Mouse (Mus musculus) liver, postnatal 0 days (tissue): ENCODE data around the gene Dnajb3. TPM values are rescaled to one million over a fixed set of nuclear protein-coding genes. Genes with fewer than 3 reads are reported as not detected.

Experiments
- ATAC-seq: fragments of 200-750 bp; cut with Nextera tagmentation; 2 replicates; pipeline ENCODE4 v1.8.0; 2017; ENCODE audit warnings: mild to moderate bottlenecking, moderate library complexity
- DNase-seq: peaks from one replicate; pipeline ENCODE4 v3.0.0-alpha.2; 2016
- H3K27ac ChIP-seq: fragments of 300-500 bp; sonication (generic); 2 replicates; pipeline ENCODE4 v1.5.1; 2014; ENCODE audit warnings: antibody characterized with exemption, moderate library complexity, mild to moderate bottlenecking, low read depth
- H3K27me3 ChIP-seq: fragments of 300-500 bp; sonication (generic); 2 replicates; pipeline ENCODE4 v1.6.1; 2014; ENCODE audit warnings: low read length, control low read depth, mixed read lengths; ENCODE audit not compliant: insufficient read depth
- H3K36me3 ChIP-seq: fragments of 300-500 bp; sonication (generic); replicated peaks from 2 replicates; pipeline ENCODE4 v1.6.1; 2014; ENCODE audit warnings: mild to moderate bottlenecking, control low read depth, low read length, moderate library complexity, mixed read lengths; ENCODE audit not compliant: insufficient read depth
- H3K4me1 ChIP-seq: fragments of 300-500 bp; sonication (generic); 2 replicates; pipeline ENCODE4 v1.6.1; 2014; ENCODE audit warnings: antibody characterized with exemption, mild to moderate bottlenecking, control low read depth; ENCODE audit not compliant: insufficient read depth
- H3K4me2 ChIP-seq: fragments of 300-500 bp; sonication (generic); 2 replicates; pipeline ENCODE4 v1.6.1; 2014; ENCODE audit warnings: low read depth, mild to moderate bottlenecking, low read length, moderate library complexity, mixed read lengths
- H3K4me3 ChIP-seq: fragments of 300-500 bp; sonication (generic); 2 replicates; pipeline ENCODE4 v1.5.1; 2014; ENCODE audit warnings: low read depth, low read length
- H3K9ac ChIP-seq: fragments of 300-500 bp; sonication (generic); replicated peaks from 2 replicates; pipeline ENCODE4 v1.6.1; 2014; ENCODE audit warnings: mild to moderate bottlenecking, moderate library complexity
- H3K9me3 ChIP-seq: fragments of 300-500 bp; sonication (generic); 2 replicates; pipeline ENCODE4 v1.6.1; 2016; ENCODE audit warnings: mild to moderate bottlenecking, control low read depth, low read length, mixed read lengths
- CTCF ChIP-seq: sonication (generic); IDR thresholded peaks from 2 replicates; pipeline ENCODE4 v1.5.1; 2016; ENCODE audit warnings: antibody characterized with exemption, low read depth
- EP300 ChIP-seq: IDR thresholded peaks from 2 replicates; pipeline ENCODE4 v1.6.1; 2016; ENCODE audit warnings: antibody characterized with exemption, low read depth, mild to moderate bottlenecking
- WGBS: fragments of 180-500 bp; shearing (Covaris S2); extraction: QIAGEN DNeasy Blood & Tissue Kit; methylation state at CpG from one replicate; pipeline ENCODE4 v1.1.7; 2014; ENCODE audit not compliant: insufficient replicate concordance; 5-methylcytosine and 5-hydroxymethylcytosine counted together
- polyA plus RNA-seq: library from polyadenylated mRNA; unstranded; fragments of >200 nt; fragmentation: Nextera tagmentation; extraction: Ambion mirVana; gene quantifications from 2 replicates; pipeline ENCODE4 v1.2.1, GENCODE M21; 2015

Dnajb3 gene
- polyA plus RNA-seq, 1 experiment from 2014 or later, result 7.1 TPM

GRCm38 (mm10) chr1:88218051-88218450 is 12.5 kb upstream of the Dnajb3 start:
- Histone ChIP-seq H3K36me3 (no peaks in the 10 kb centered on the region), H3K4me2 (no peak overlapping the region), H3K4me3 (no peak overlapping the region), H3K9me3 (peaks cover 39% of the 10 kb centered on the region), H3K9ac (no peak overlapping the region), H3K27me3 (no peaks in the 10 kb centered on the region), H3K27ac (no peak overlapping the region), H3K4me1 (no peaks in the 10 kb centered on the region)
- DNase-seq (peak; percentile 47), ATAC-seq (no peak)
- 68% methylated on average over 9 of the region's 9 CpGs for WGBS
- no peak for TF ChIP-seq EP300
- no peak for TF ChIP-seq CTCF

DNA sequence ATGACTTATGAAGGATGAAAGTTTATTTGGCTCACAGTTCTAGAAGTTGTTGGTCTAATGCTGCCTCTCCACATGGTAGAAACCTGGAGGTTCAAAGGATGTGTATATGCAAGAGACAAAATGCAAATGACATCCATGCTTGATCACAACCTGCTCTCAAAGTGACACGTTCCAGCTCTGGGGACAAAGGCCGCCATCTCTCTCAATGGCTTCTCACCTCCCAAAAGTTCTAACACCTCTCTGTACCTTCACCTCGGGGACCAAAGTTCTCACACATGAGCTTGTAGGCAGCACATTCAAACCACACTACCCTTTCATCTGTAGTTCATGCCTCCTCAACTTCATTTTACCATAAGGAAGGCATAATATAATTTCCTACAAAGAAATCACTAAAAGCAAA is 12.0 kb upstream of the Dnajb3 start:
- Histone ChIP-seq H3K4me1 (no peaks in the 10 kb centered on the region), H3K27me3 (no peaks in the 10 kb centered on the region), H3K4me3 (no peak overlapping the region), H3K27ac (no peak overlapping the region), H3K36me3 (no peaks in the 10 kb centered on the region), H3K4me2 (no peak overlapping the region), H3K9me3 (peaks cover 44% of the 10 kb centered on the region), H3K9ac (no peak overlapping the region)
- no peak for ATAC-seq
- 37% methylated on average over 3 of the region's 3 CpGs for WGBS
- TF ChIP-seq CTCF (no peak), EP300 (no peak)
- DNase-seq, result no peak

DNA sequence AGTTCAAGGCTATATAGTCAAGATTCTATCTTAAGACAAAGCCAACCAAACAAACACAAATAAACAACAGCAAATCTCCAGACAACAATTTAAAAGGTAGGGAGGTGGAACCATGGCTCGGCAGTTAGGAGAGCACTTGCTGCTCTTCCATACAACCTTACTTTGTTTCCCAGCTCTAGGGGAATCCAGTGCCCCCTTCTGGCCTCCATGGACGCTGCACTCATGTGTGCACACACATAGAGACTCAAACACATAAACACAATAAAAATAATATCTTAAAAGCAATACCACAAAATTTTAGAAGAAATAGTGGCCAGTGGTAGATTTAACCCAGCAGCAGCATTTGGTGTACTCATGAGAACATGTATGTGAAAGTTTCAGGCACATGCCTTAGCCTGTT is 11.6 kb upstream of the Dnajb3 start:
- H3K4me3 ChIP-seq, result no peak overlapping the region
- H3K36me3 ChIP-seq, result no peaks in the 10 kb centered on the region
- H3K27me3 ChIP-seq, result no peaks in the 10 kb centered on the region
- H3K4me2 ChIP-seq, result no peak overlapping the region
- H3K9ac ChIP-seq, result no peak overlapping the region
- no peaks in the 10 kb centered on the region for H3K4me1 ChIP-seq
- WGBS, result 54% methylated on average over 2 of the region's 2 CpGs
- ATAC-seq (no peak), DNase-seq (no peak)
- peaks cover 43% of the 10 kb centered on the region for H3K9me3 ChIP-seq
- TF ChIP-seq EP300 (no peak), CTCF (no peak)
- H3K27ac ChIP-seq, result no peak overlapping the region

GRCm38 (mm10) chr1:88216551-88216950 is 11.0 kb upstream of the Dnajb3 start:
- H3K9ac ChIP-seq, result no peak overlapping the region
- H3K36me3 ChIP-seq, result no peaks in the 10 kb centered on the region
- ATAC-seq (no peak), DNase-seq (no peak)
- H3K4me3 ChIP-seq, result no peak overlapping the region
- peaks cover 46% of the 10 kb centered on the region for H3K9me3 ChIP-seq
- H3K27me3 ChIP-seq, result no peaks in the 10 kb centered on the region
- no peak overlapping the region for H3K4me2 ChIP-seq
- no peak overlapping the region for H3K27ac ChIP-seq
- TF ChIP-seq EP300 (no peak), CTCF (no peak)
- WGBS, result 52% methylated on average over 2 of the region's 2 CpGs
- no peaks in the 10 kb centered on the region for H3K4me1 ChIP-seq

GRCm38 (mm10) chr1:88215466-88216380 is 10.1 kb upstream of the Dnajb3 start:
- WGBS, result 58% methylated on average over 10 of the region's 10 CpGs
- DNase-seq, result no peak

DNA sequence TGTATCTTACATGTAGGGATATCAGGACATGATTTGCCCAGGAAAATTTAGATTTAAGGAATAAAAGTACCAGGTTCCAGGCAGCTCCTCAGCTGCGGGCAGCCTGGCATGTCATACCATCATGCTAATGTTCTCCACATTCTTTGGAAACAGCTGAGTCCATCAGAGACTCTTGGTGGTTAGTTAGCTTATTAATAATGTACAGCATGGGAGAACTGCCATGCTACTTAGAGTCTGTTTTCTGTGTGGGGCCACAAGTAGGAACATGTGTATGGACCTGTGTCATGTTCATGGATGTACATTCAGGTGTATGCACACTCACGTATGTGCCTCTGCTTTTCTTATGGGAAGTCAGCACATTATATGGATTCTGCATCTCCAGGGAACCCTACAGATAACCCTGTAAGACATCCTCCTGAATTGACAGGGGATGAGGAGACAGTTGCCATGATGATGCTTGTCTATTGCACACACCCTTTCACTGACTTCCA is 8.9 kb upstream of the Dnajb3 start:
- WGBS, result 72% methylated on average over 2 of the region's 2 CpGs
- Histone ChIP-seq H3K4me2 (peak overlapping the region; percentile 2), H3K27ac (peak overlapping the region; percentile 4; the same call in 1 of the 2 replicates), H3K9me3 (peaks cover 46% of the 10 kb centered on the region), H3K27me3 (no peaks in the 10 kb centered on the region), H3K36me3 (no peaks in the 10 kb centered on the region), H3K4me3 (0 out of 2 replicates have a peak overlapping the region, but pooled peaks have one; percentile 0), H3K4me1 (no peaks in the 10 kb centered on the region), H3K9ac (0 out of 2 replicates have a peak overlapping the region, but pooled peaks have one; percentile 1)
- TF ChIP-seq CTCF, result no peak
- TF ChIP-seq EP300, result no peak
- ATAC-seq (no peak), DNase-seq (no peak)

More at GRCm38 (mm10) chr1:88215466-88216380, 10.1 kb upstream of the Dnajb3 start:
- H3K4me2 ChIP-seq, result no peak overlapping the region
- H3K4me3 ChIP-seq, result no peak overlapping the region
- no peaks in the 10 kb centered on the region for H3K4me1 ChIP-seq
- H3K9ac ChIP-seq, result no peak overlapping the region
- no peaks in the 10 kb centered on the region for H3K36me3 ChIP-seq
- no peak for TF ChIP-seq CTCF
- no peak for TF ChIP-seq EP300
- H3K27ac ChIP-seq, result no peak overlapping the region
- no peaks in the 10 kb centered on the region for H3K27me3 ChIP-seq
- no peak for ATAC-seq
- peaks cover 46% of the 10 kb centered on the region for H3K9me3 ChIP-seq
